Mouse (Mus musculus) erythroblast, embryonic 14.5 days (primary cell): Measurements from ENCODE around the gene Rragd.

ENCODE experiments used
- GATA1 ChIP-seq: IDR thresholded peaks from 2 replicates; pipeline ENCODE4 v1.6.1; 2012; ENCODE audit warnings: low read length, inconsistent platforms, mixed read lengths
- TAL1 ChIP-seq: IDR thresholded peaks from 3 replicates; pipeline ENCODE4 v1.6.1; 2012; ENCODE audit warnings: low read length, inconsistent platforms, mixed read lengths

GRCm38 (mm10) chr4:32940984-32941383 lies 41.9 kb upstream of the Rragd start:
- no peak for TF ChIP-seq GATA1
- TF ChIP-seq TAL1 = no peak
